Mouse (Mus musculus): Measurements from ENCODE around the gene Gm45208. TPM values are rescaled to one million over a fixed set of nuclear protein-coding genes. Genes with fewer than 3 reads are reported as not detected.
"Not testable (repeated sequence)": the region's sequence is repeated elsewhere in the genome, so short reads cannot be mapped to it uniquely, and the experiment has no call there.

Gene Gm45208
- polyA plus RNA-seq, 1 experiment from 2014 or later, result not detected

DNA sequence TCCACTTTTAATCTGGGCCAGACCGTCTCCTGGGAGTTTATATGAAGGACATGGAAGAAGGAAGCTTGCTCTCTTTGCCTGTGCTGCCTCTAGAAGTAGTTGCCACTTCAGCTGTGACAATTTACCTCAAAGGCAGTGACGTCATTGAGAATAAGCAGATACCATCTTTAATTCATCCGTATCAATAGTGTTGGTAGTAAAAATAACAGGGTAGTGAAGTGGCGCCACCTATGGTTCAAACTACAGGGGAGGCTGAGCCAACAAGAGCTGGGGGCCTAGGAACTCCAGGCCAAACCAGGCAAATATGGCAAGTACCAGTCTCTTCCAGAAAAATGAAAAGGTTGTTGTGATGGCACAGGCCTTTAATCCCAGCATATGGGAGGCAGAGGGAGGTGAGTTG is 29.2 kb upstream of the Gm45208 start:
- H3K27me3 ChIP-seq (replicated peaks), result no peaks in the 10 kb centered on the region
- no peaks in the 10 kb centered on the region for H3K36me3 ChIP-seq
- 37% methylated on average over 4 of the region's 4 CpGs for WGBS
- no peak overlapping the region for H3K27ac ChIP-seq
- no peak for ATAC-seq
- no peak overlapping the region for H3K4me2 ChIP-seq (replicated peaks)
- H3K4me3 ChIP-seq (replicated peaks), result no peak overlapping the region
- H3K9ac ChIP-seq, result no peak overlapping the region
- H3K9me3 ChIP-seq, result no peaks in the 10 kb centered on the region
- no peaks in the 10 kb centered on the region for H3K4me1 ChIP-seq (replicated peaks)

DNA sequence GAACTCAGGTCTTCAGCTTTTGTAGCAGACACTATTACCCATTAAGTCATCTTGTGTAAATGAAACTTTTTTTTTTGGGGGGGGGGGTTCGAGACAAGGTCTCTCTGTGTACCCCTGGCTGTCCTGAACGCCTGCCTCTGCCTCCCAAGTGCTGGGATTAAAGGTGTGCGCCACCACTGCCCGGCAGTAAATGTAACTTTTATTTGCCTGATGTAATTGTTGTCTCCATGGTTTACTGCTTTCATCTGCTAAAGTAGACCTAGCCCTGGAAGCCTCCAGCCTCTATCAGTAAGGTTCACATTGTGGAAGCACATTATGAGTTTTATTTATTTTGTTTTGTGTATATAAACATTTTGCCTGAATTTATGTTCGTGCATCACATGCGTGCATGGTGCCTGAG is 25.5 kb upstream of the Gm45208 start:
- WGBS, result 38% methylated on average over 6 of the region's 6 CpGs
- H3K36me3 ChIP-seq, result no peaks in the 10 kb centered on the region
- H3K4me3 ChIP-seq (replicated peaks), result peak overlapping the region; percentile 52; the same call in 1 of the 2 replicates
- H3K9me3 ChIP-seq, result no peaks in the 10 kb centered on the region
- H3K27ac ChIP-seq, result no peak overlapping the region
- peak; percentile 46 for ATAC-seq
- H3K4me1 ChIP-seq (replicated peaks), result no peaks in the 10 kb centered on the region
- H3K4me2 ChIP-seq (replicated peaks), result peak overlapping the region; percentile 39
- H3K9ac ChIP-seq, result no peak overlapping the region
- H3K27me3 ChIP-seq (replicated peaks), result no peaks in the 10 kb centered on the region

DNA sequence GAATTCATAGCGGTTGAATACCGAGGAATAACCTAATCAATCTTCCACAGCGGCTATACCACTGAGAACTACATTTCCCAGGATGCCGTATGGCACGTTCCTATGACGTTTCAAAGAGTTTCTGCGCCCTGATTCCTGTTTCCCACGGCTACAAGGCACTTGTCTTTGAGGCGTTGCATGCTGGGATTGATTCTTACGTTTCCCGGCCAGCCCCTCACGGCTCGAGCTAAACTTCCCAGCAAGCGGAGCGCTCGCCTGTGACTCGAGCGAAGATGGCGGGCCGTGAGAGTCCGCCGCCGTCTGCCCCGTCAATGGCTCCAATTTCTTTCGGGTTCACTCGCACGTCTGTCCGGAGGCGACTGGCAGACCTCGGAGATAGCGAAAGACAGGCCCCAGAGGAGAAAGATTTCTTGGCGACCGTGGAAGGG is 25.1 kb upstream of the Gm45208 start, which contains the start of gene Gpkow:
TSS of gene Gpkow (plus strand) at position 178 of the 428 bp plus-strand sequence.
- peak; percentile 96 for ATAC-seq
- 14% methylated on average over 33 of the region's 33 CpGs for WGBS
- 0 out of 2 replicates have a peak within 1 kb of the TSS, but pooled peaks have one; percentile 22 for H3K27ac ChIP-seq

DNA sequence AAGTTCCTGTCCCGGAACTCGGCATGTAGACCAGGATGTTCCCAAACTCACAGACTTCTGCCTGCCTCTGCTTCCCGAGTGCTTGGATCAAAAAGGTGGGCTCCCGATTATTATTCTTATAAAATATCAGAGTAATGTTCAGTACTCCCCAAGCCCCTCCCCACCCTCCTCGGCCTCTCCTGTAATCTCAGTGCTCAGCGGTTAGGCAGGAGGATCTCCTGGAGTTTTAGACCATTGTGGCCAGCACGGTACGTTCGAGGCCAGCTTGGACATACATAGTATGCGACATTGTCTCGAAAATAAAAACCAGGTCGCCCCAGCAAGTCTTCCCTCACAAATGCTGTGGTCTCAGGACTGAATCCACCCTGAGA is 8.3 kb upstream of the Gm45208 start:
- Histone ChIP-seq H3K4me3 (replicated peaks) (peak overlapping the region; percentile 30), H3K9ac (0 out of 2 replicates have a peak overlapping the region, but pooled peaks have one; percentile 20), H3K4me2 (replicated peaks) (peak overlapping the region; percentile 41)
- not testable (repeated sequence) for H3K36me3 ChIP-seq; H3K9me3 ChIP-seq; H3K27me3 ChIP-seq (replicated peaks); ATAC-seq; H3K4me1 ChIP-seq (replicated peaks); H3K27ac ChIP-seq
- WGBS, result 21% methylated on average over 6 of the region's 12 CpGs

More for the DNA sequence above, 25.1 kb upstream of the Gm45208 start, which contains the start of gene Gpkow:
- Histone ChIP-seq H3K9ac (peak within 1 kb of the TSS; percentile 50), H3K36me3 (no peaks in the 10 kb centered on the region), H3K9me3 (no peaks in the 10 kb centered on the region), H3K4me3 (replicated peaks) (peak within 1 kb of the TSS; percentile 52), H3K4me1 (replicated peaks) (no peaks in the 10 kb centered on the region), H3K4me2 (replicated peaks) (peak within 1 kb of the TSS; percentile 53), H3K27me3 (replicated peaks) (no peaks in the 10 kb centered on the region)

DNA sequence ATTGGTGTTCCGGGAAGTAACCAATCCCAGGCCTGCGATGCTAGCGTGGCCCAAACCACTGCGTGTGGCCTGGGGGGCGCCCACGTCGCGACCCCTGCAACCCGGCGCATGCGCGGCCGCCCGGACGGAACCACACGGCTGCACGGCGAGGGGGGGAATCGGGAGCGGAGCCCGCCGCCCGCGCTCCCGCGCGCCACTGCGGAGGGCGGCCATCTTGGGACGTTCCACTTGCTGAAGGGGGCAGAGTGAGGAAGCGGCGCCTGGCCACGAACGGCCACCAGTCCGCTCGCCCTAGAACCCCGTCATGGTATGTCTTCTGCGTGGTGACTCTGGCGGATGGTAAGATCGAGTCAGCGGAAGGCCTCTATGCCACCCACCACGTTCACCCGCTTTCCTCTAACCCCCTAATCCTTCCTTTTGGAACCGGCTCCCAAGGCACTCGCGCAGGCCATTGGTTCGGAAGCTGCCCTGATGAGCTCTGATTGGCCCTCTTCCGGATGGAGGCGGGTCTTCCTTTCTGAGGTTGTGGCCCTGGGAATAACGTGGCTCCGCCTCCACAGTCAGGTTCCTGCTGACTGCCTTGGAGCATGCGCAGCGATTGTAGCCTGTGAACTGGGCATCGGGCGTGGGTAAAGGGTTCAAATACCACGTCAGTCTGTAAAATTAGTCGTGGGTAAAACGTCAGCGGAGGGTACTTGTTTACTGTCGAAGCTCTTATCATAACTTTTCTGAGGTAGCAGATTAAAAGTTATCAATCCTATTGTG is 7.7 kb upstream of the Gm45208 start, which contains the start of gene Wdr45:
TSS of gene Wdr45 (plus strand) at position 199 of the 765 bp plus-strand sequence.
- H3K36me3 ChIP-seq; H3K27ac ChIP-seq; H3K27me3 ChIP-seq (replicated peaks); H3K4me1 ChIP-seq (replicated peaks); H3K9me3 ChIP-seq: not testable (repeated sequence)
- ATAC-seq, result peak; percentile 98
- WGBS, result 23% methylated on average over 53 of the region's 60 CpGs
- peak within 1 kb of the TSS; percentile 41 for H3K4me2 ChIP-seq (replicated peaks)
- peak within 1 kb of the TSS; percentile 30 for H3K4me3 ChIP-seq (replicated peaks)
- H3K9ac ChIP-seq, result 0 out of 2 replicates have a peak within 1 kb of the TSS, but pooled peaks have one; percentile 20

DNA sequence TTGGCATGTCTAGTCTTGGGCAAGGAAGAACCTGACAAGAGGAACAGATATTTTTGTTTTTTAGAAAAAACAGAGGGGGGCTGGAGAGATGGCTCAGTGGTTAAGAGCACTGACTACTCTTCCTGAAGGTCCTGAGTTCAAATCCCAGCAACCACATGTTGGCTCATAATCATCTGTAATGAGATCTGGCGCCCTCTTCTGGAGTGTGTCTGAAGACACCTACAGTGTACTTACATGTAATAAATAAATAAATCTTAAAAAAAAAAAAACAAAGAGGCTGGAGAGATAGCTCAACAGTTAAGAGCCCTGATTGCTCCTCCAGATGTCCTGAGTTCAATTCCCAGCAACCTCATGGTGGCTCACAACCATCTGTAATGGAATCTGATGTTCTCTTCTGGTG is 6.0 kb upstream of the Gm45208 start:
- H3K27me3 ChIP-seq (replicated peaks); ATAC-seq; H3K4me1 ChIP-seq (replicated peaks); H3K9ac ChIP-seq; H3K9me3 ChIP-seq; H3K36me3 ChIP-seq; H3K4me2 ChIP-seq (replicated peaks); H3K27ac ChIP-seq; H3K4me3 ChIP-seq (replicated peaks): not testable (repeated sequence)
- 33% methylated on average over 1 of the region's 1 CpGs for WGBS

DNA sequence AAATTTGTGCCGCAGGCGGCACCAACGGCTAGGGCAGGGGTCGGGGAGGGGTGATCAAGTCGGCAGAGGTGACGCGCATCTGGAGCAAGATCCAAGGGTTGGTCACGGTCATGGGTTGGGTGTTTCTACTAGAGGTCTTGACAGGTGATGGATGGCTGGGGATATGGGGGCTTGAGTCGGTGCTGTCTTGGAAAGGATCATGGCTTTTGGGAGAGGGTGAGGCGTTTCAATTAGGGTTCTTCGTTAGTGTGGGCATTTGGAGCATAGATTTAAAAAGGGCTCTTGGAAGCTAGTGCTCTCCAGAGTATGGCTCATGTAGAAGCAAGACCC is 202 bp downstream of the Gm45208 start:
- peak; percentile 41; the same call in 1 of the 2 replicates for ATAC-seq
- Histone ChIP-seq H3K27ac (peak overlapping the region; percentile 84), H3K27me3 (replicated peaks) (no peaks in the 10 kb centered on the region), H3K9me3 (no peaks in the 10 kb centered on the region), H3K36me3 (peaks cover 2% of the 10 kb centered on the region; the same call in 1 of the 2 replicates), H3K4me3 (replicated peaks) (peak overlapping the region; percentile 52), H3K4me2 (replicated peaks) (peak overlapping the region; percentile 61), H3K9ac (peak overlapping the region; percentile 51), H3K4me1 (replicated peaks) (no peaks in the 10 kb centered on the region)
- 25% methylated on average over 11 of the region's 11 CpGs for WGBS

DNA sequence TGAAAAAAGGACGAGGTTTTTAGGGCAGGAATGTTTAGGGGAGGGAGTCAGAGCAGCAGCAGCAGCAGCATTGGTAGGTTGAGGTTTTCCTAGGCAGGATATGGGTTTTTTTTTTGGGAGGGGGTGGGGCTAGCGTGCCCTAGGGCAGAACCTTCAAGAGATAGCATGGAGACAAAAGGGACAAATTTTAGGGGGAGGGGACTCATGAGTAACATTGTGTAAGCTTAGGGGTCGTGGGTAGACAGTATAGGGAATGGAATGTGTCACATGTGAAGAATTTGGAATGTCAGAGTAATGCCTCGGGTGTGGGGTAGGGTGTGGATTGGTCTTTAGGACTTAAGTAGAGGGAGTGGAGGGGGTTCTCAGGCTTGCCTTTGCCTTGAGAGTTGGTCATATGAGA is 646 bp downstream of the Gm45208 start:
- peak overlapping the region; percentile 52 for H3K4me3 ChIP-seq (replicated peaks)
- H3K4me1 ChIP-seq (replicated peaks), result 0 out of 2 replicates have a peak, but pooled peaks cover 1% of the 10 kb centered on the region
- H3K9me3 ChIP-seq, result no peaks in the 10 kb centered on the region
- H3K9ac ChIP-seq, result peak overlapping the region; percentile 51
- no peak for ATAC-seq
- peaks cover 2% of the 10 kb centered on the region; the same call in 1 of the 2 replicates for H3K36me3 ChIP-seq
- no peak overlapping the region for H3K27ac ChIP-seq
- H3K27me3 ChIP-seq (replicated peaks), result no peaks in the 10 kb centered on the region
- peak overlapping the region; percentile 61 for H3K4me2 ChIP-seq (replicated peaks)
- WGBS, result 17% methylated on average over 4 of the region's 4 CpGs

DNA sequence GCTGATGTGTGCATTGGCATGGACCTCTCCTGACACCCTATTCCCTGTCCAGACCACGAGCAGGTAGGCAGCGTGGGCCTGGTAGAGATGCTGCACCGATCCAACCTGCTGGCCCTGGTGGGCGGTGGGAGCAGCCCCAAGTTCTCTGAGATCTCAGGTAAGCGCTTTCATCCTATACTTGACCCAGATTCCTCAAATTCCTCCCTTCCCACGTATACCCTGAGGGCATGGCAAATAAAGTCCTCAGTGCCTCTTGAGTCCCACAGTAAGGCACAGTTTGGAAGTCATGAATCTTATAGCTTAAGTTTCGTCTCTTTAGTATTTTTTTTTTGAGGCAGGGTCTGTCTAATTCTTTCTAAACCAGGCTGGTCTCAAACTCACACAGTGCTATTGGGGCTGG is 2.1 kb downstream of the Gm45208 start:
- H3K4me2 ChIP-seq (replicated peaks), result no peak overlapping the region
- peaks cover 2% of the 10 kb centered on the region; the same call in 1 of the 2 replicates for H3K36me3 ChIP-seq
- ATAC-seq, result no peak
- no peaks in the 10 kb centered on the region for H3K27me3 ChIP-seq (replicated peaks)
- H3K9me3 ChIP-seq, result no peaks in the 10 kb centered on the region
- H3K27ac ChIP-seq, result no peak overlapping the region
- H3K4me3 ChIP-seq (replicated peaks), result no peak overlapping the region
- WGBS, result 83% methylated on average over 7 of the region's 7 CpGs
- 0 out of 2 replicates have a peak, but pooled peaks cover 3% of the 10 kb centered on the region for H3K4me1 ChIP-seq (replicated peaks)
- no peak overlapping the region for H3K9ac ChIP-seq

DNA sequence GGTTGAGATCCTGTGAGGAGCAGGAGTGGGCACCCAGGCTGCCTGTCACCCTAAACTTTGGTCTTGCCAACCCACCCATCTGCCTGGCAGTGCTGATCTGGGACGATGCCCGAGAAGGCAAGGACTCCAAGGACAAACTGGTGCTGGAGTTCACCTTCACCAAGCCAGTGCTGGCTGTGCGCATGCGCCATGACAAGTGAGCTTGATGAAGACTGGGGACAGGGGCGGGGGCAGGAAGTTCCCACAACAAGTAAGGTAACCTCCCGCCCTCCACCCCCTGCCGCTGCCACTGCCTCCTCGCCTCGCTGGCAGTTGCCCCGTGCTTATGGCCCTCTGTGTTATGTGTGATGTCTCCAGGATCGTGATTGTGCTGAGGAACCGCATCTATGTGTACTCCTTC is 3.8 kb downstream of the Gm45208 start:
- 0 out of 2 replicates have a peak, but pooled peaks cover 3% of the 10 kb centered on the region for H3K4me1 ChIP-seq (replicated peaks)
- H3K9ac ChIP-seq, result no peak overlapping the region
- 86% methylated on average over 12 of the region's 12 CpGs for WGBS
- H3K27ac ChIP-seq, result no peak overlapping the region
- H3K4me2 ChIP-seq (replicated peaks), result no peak overlapping the region
- H3K27me3 ChIP-seq (replicated peaks), result no peaks in the 10 kb centered on the region
- peaks cover 2% of the 10 kb centered on the region; the same call in 1 of the 2 replicates for H3K36me3 ChIP-seq
- no peak for ATAC-seq
- H3K9me3 ChIP-seq, result no peaks in the 10 kb centered on the region
- H3K4me3 ChIP-seq (replicated peaks), result no peak overlapping the region

DNA sequence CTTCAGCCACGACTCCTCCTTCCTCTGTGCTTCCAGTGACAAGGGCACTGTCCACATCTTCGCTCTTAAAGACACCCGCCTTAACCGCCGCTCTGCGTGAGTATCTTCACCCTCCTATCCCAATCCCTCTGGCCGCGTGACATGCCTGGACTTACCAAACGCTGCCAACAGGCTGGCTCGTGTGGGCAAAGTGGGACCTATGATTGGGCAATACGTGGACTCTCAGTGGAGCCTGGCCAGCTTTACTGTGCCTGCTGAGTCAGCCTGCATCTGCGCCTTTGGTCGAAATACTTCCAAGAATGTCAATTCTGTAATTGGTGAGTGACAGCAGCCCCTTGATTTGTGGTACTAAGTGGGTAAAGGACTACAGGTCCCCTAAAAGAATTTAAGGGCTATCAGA is 5.1 kb downstream of the Gm45208 start:
- Histone ChIP-seq H3K4me2 (replicated peaks) (no peak overlapping the region), H3K36me3 (peaks cover 2% of the 10 kb centered on the region; the same call in 1 of the 2 replicates), H3K27me3 (replicated peaks) (no peaks in the 10 kb centered on the region), H3K9me3 (no peaks in the 10 kb centered on the region), H3K27ac (no peak overlapping the region), H3K9ac (no peak overlapping the region), H3K4me1 (replicated peaks) (0 out of 2 replicates have a peak, but pooled peaks cover 3% of the 10 kb centered on the region), H3K4me3 (replicated peaks) (no peak overlapping the region)
- no peak for ATAC-seq
- 92% methylated on average over 13 of the region's 13 CpGs for WGBS

DNA sequence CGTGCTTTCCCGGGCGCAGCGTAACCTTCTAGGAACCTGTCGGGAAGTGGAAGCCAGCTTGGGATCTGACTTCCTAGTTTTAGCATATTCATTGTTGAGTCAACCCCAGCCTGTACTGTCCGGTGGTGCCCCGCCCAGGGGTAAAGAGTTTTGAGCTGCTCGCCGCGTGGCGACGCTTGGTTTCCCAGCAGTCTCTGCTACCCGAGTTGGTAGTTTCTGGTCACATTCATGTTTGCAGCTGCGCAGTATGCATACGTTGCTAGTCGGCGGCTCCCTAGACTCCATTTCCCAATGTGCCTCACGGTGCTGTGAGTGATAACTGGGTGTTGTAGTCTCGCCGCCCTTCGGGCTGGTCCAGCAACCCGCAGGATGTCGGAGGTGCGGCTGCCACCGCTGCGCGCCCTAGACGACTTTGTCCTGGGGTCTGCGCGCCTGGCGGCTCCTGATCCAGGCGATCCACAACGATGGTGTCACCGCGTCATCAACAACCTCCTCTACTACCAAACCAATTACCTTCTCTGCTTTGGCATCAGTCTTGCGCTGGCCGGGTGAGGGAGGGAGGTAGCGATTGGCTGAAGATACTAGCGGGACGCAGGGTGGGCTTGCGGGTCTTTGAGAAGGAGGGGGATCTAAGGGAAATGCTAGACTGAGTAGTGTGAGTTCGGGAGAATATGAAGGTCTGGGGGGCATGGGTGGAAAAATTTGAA is 6.3 kb downstream of the Gm45208 start, which contains the start of gene Praf2:
TSS of gene Praf2 (plus strand) at position 225 of the 707 bp plus-strand sequence.
- H3K9me3 ChIP-seq, result no peaks in the 10 kb centered on the region
- H3K4me1 ChIP-seq (replicated peaks), result 0 out of 2 replicates have a peak, but pooled peaks cover 3% of the 10 kb centered on the region
- peak within 1 kb of the TSS; percentile 49 for H3K4me3 ChIP-seq (replicated peaks)
- peaks cover 2% of the 10 kb centered on the region; the same call in 1 of the 2 replicates for H3K36me3 ChIP-seq
- ATAC-seq, result peak; percentile 95
- peak within 1 kb of the TSS; percentile 39 for H3K9ac ChIP-seq
- WGBS, result 17% methylated on average over 42 of the region's 42 CpGs
- H3K27me3 ChIP-seq (replicated peaks), result no peaks in the 10 kb centered on the region
- H3K27ac ChIP-seq, result peak within 1 kb of the TSS; percentile 56; the same call in 1 of the 2 replicates
- peak within 1 kb of the TSS; percentile 52 for H3K4me2 ChIP-seq (replicated peaks)

All from intestine, embryonic 15.5 days (tissue).